Mouse (Mus musculus) heart, embryonic 13.5 days (tissue): ENCODE data around the gene Arfgef2. TPM values are rescaled to one million over a fixed set of nuclear protein-coding genes. Genes with fewer than 3 reads are reported as not detected.
A peak's percentile ranks its signal among the peaks of the same experiment; 100 is the strongest.

Source experiments
- ATAC-seq: fragments of 200-750 bp; cut with Nextera tagmentation; 2 replicates; pipeline ENCODE4 v1.8.0; 2017; ENCODE audit warnings: moderate TSS enrichment; ENCODE audit not compliant: insufficient number of reproducible peaks, low FRiP score, low TSS enrichment; ENCODE audit errors: extremely low read depth
- H3K27ac ChIP-seq: fragments of 300-500 bp; sonication (generic); replicated peaks from 2 replicates; pipeline ENCODE4 v1.5.1; 2015; ENCODE audit warnings: moderate library complexity, mild to moderate bottlenecking, inconsistent platforms
- H3K27me3 ChIP-seq: fragments of 300-500 bp; sonication (generic); replicated peaks from 2 replicates; pipeline ENCODE4 v1.6.1; 2015; ENCODE audit warnings: mild to moderate bottlenecking, inconsistent platforms
- H3K36me3 ChIP-seq: fragments of 300-500 bp; sonication (generic); 2 replicates; pipeline ENCODE4 v1.6.1; 2015; ENCODE audit warnings: mild to moderate bottlenecking, inconsistent platforms
- H3K4me1 ChIP-seq: fragments of 300-500 bp; sonication (generic); 2 replicates; pipeline ENCODE4 v1.6.1; 2015; ENCODE audit warnings: inconsistent platforms
- H3K4me2 ChIP-seq: fragments of 300-500 bp; sonication (generic); 2 replicates; pipeline ENCODE4 v1.6.1; 2015; ENCODE audit warnings: inconsistent platforms, mild to moderate bottlenecking, moderate library complexity
- H3K4me3 ChIP-seq: fragments of 300-500 bp; sonication (generic); 2 replicates; pipeline ENCODE4 v1.5.1; 2015; ENCODE audit warnings: moderate library complexity, mild to moderate bottlenecking, inconsistent platforms
- H3K9ac ChIP-seq: fragments of 300-500 bp; sonication (generic); 2 replicates; pipeline ENCODE4 v1.6.1; 2015; ENCODE audit warnings: inconsistent platforms, mild to moderate bottlenecking, moderate library complexity
- H3K9me3 ChIP-seq: fragments of 300-500 bp; sonication (generic); 2 replicates; pipeline ENCODE4 v1.6.1; 2016; ENCODE audit warnings: inconsistent platforms
- WGBS: fragments of 180-500 bp; shearing (Covaris S2); methylation state at CpG from one replicate; pipeline ENCODE4 v1.1.7; 2015; ENCODE audit warnings: mixed read lengths; 5-methylcytosine and 5-hydroxymethylcytosine counted together
- polyA plus RNA-seq: library from polyadenylated mRNA; unstranded; fragments of >200 nt; fragmentation: Nextera tagmentation; extraction: Ambion mirVana; gene quantifications from 2 replicates; pipeline ENCODE4 v1.2.1, GENCODE M21; 2015

Arfgef2 gene
- 4.7 and 5.2 TPM in 2 replicates for polyA plus RNA-seq

GRCm38 (mm10) chr2:166805250-166806172, at the start of gene Arfgef2:
Gene Arfgef2, plus strand, starts transcription at chr2:166805588.
- H3K4me3 ChIP-seq, result peak within 1 kb of the TSS; percentile 94
- H3K27me3 ChIP-seq, result no peaks in the 10 kb centered on the region
- peak within 1 kb of the TSS; percentile 79 for H3K4me2 ChIP-seq
- 0 out of 2 replicates have a peak, but pooled peaks cover 3% of the 10 kb centered on the region for H3K36me3 ChIP-seq
- under 1% methylated on average over 72 of the region's 76 CpGs for WGBS
- peak within 1 kb of the TSS; percentile 89 for H3K27ac ChIP-seq
- H3K4me1 ChIP-seq, result peaks cover 27% of the 10 kb centered on the region
- H3K9me3 ChIP-seq, result no peaks in the 10 kb centered on the region
- H3K9ac ChIP-seq, result peak within 1 kb of the TSS; percentile 98
- ATAC-seq, result peak; percentile 92

- Histone ChIP-seq H3K27me3 (peaks cover 15% of the 10 kb centered on the region), H3K36me3 (no peaks in the 10 kb centered on the region), H3K4me2 (no peak overlapping the region), H3K9ac (no peak overlapping the region), H3K4me1 (no peaks in the 10 kb centered on the region), H3K4me3 (no peak overlapping the region), H3K9me3 (no peaks in the 10 kb centered on the region), H3K27ac (no peak overlapping the region)
- WGBS, result 8% methylated on average over 3 of the region's 3 CpGs
- ATAC-seq, result no peak
These were observed 47.4 kb upstream of the Arfgef2 start for GRCm38 (mm10) chr2:166757969-166758368.

GRCm38 (mm10) chr2:166764051-166764450, 41.3 kb upstream of the Arfgef2 start:
- WGBS, result 49% methylated on average over 5 of the region's 5 CpGs
- no peak overlapping the region for H3K27ac ChIP-seq
- no peak for ATAC-seq

GRCm38 (mm10) chr2:166767591-166767990, 37.8 kb upstream of the Arfgef2 start:
- no peak for ATAC-seq
- Histone ChIP-seq H3K27me3 (no peaks in the 10 kb centered on the region), H3K36me3 (no peaks in the 10 kb centered on the region), H3K9me3 (no peaks in the 10 kb centered on the region), H3K4me2 (no peak overlapping the region), H3K27ac (no peak overlapping the region), H3K4me1 (no peaks in the 10 kb centered on the region), H3K4me3 (no peak overlapping the region), H3K9ac (no peak overlapping the region)
- WGBS, result 70% methylated on average over 9 of the region's 9 CpGs

More at GRCm38 (mm10) chr2:166764051-166764450, 41.3 kb upstream of the Arfgef2 start:
- H3K36me3 ChIP-seq, result no peaks in the 10 kb centered on the region
- no peaks in the 10 kb centered on the region for H3K9me3 ChIP-seq
- no peak overlapping the region for H3K9ac ChIP-seq
- H3K27me3 ChIP-seq, result no peaks in the 10 kb centered on the region; the same call in 1 of the 2 replicates
- H3K4me2 ChIP-seq, result no peak overlapping the region
- no peaks in the 10 kb centered on the region for H3K4me1 ChIP-seq
- no peak overlapping the region for H3K4me3 ChIP-seq

GRCm38 (mm10) chr2:166771396-166771795, 34.0 kb upstream of the Arfgef2 start:
- Histone ChIP-seq H3K4me2 (no peak overlapping the region), H3K27me3 (peaks cover 4% of the 10 kb centered on the region; the same call in 1 of the 2 replicates), H3K36me3 (no peaks in the 10 kb centered on the region), H3K9ac (no peak overlapping the region), H3K9me3 (no peaks in the 10 kb centered on the region), H3K4me1 (no peaks in the 10 kb centered on the region), H3K4me3 (no peak overlapping the region), H3K27ac (no peak overlapping the region)
- 64% methylated on average over 11 of the region's 11 CpGs for WGBS
- ATAC-seq, result no peak

GRCm38 (mm10) chr2:166773587-166773986, 31.8 kb upstream of the Arfgef2 start:
- Histone ChIP-seq H3K4me3 (no peak overlapping the region), H3K9me3 (no peaks in the 10 kb centered on the region), H3K4me2 (no peak overlapping the region), H3K27me3 (peaks cover 4% of the 10 kb centered on the region; the same call in 1 of the 2 replicates), H3K9ac (no peak overlapping the region), H3K36me3 (no peaks in the 10 kb centered on the region), H3K4me1 (no peaks in the 10 kb centered on the region), H3K27ac (no peak overlapping the region)
- ATAC-seq, result no peak
- 71% methylated on average over 10 of the region's 10 CpGs for WGBS

- 82% methylated on average over 10 of the region's 10 CpGs for WGBS
- Histone ChIP-seq H3K9me3 (no peaks in the 10 kb centered on the region), H3K27me3 (peaks cover 4% of the 10 kb centered on the region; the same call in 1 of the 2 replicates), H3K4me2 (no peak overlapping the region), H3K27ac (no peak overlapping the region), H3K9ac (no peak overlapping the region), H3K4me1 (no peaks in the 10 kb centered on the region), H3K36me3 (no peaks in the 10 kb centered on the region), H3K4me3 (no peak overlapping the region)
- ATAC-seq, result no peak
These were observed 31.1 kb upstream of the Arfgef2 start for GRCm38 (mm10) chr2:166774275-166774674.

- H3K36me3 ChIP-seq, result no peaks in the 10 kb centered on the region
- no peak overlapping the region for H3K4me3 ChIP-seq
- H3K27me3 ChIP-seq, result peaks cover 4% of the 10 kb centered on the region; the same call in 1 of the 2 replicates
- no peak for ATAC-seq
- no peak overlapping the region for H3K9ac ChIP-seq
- whole genome bisulfite sequencing, result 69% methylated on average over 11 of the region's 11 CpGs
- no peaks in the 10 kb centered on the region for H3K4me1 ChIP-seq
- no peak overlapping the region for H3K4me2 ChIP-seq
- no peak overlapping the region for H3K27ac ChIP-seq
- H3K9me3 ChIP-seq, result no peaks in the 10 kb centered on the region
These were observed 30.0 kb upstream of the Arfgef2 start for GRCm38 (mm10) chr2:166775357-166775893.

GRCm38 (mm10) chr2:166776272-166776671, 29.1 kb upstream of the Arfgef2 start:
- H3K36me3 ChIP-seq, result no peaks in the 10 kb centered on the region
- 0 out of 2 replicates have a peak, but pooled peaks cover 2% of the 10 kb centered on the region for H3K4me1 ChIP-seq
- H3K9ac ChIP-seq, result no peak overlapping the region
- H3K9me3 ChIP-seq, result no peaks in the 10 kb centered on the region
- H3K27ac ChIP-seq, result no peak overlapping the region
- H3K4me3 ChIP-seq, result no peak overlapping the region
- no peak overlapping the region for H3K4me2 ChIP-seq
- ATAC-seq, result no peak
- WGBS, result no CpG with 5 or more reads among the region's 2 CpGs
- H3K27me3 ChIP-seq, result peaks cover 7% of the 10 kb centered on the region

GRCm38 (mm10) chr2:166779956-166780355, 25.4 kb upstream of the Arfgef2 start:
- 76% methylated on average over 8 of the region's 8 CpGs for WGBS
- Histone ChIP-seq H3K36me3 (no peaks in the 10 kb centered on the region), H3K27ac (no peak overlapping the region), H3K4me1 (0 out of 2 replicates have a peak, but pooled peaks cover 2% of the 10 kb centered on the region), H3K4me3 (no peak overlapping the region), H3K9me3 (no peaks in the 10 kb centered on the region), H3K9ac (no peak overlapping the region), H3K4me2 (no peak overlapping the region), H3K27me3 (peaks cover 3% of the 10 kb centered on the region; the same call in 1 of the 2 replicates)
- no peak for ATAC-seq

GRCm38 (mm10) chr2:166780980-166781578, 24.3 kb upstream of the Arfgef2 start:
- Histone ChIP-seq H3K27ac (no peak overlapping the region), H3K27me3 (peaks cover 8% of the 10 kb centered on the region; the same call in 1 of the 2 replicates), H3K4me3 (no peak overlapping the region), H3K9ac (no peak overlapping the region), H3K4me1 (peaks cover 11% of the 10 kb centered on the region), H3K36me3 (no peaks in the 10 kb centered on the region), H3K4me2 (no peak overlapping the region), H3K9me3 (no peaks in the 10 kb centered on the region)
- 13% methylated on average over 9 of the region's 9 CpGs for WGBS
- no peak for ATAC-seq
